Mouse (Mus musculus) spleen, postnatal 4 days (tissue): Measurements from ENCODE around the gene Flii.

Source experiments
- DNase-seq, 2 experiments: peaks; one replicate each; pipeline ENCODE4 v3.0.0; 2022; ENCODE audit warnings: low spot score in 2 of 2

Flii gene

DNA sequence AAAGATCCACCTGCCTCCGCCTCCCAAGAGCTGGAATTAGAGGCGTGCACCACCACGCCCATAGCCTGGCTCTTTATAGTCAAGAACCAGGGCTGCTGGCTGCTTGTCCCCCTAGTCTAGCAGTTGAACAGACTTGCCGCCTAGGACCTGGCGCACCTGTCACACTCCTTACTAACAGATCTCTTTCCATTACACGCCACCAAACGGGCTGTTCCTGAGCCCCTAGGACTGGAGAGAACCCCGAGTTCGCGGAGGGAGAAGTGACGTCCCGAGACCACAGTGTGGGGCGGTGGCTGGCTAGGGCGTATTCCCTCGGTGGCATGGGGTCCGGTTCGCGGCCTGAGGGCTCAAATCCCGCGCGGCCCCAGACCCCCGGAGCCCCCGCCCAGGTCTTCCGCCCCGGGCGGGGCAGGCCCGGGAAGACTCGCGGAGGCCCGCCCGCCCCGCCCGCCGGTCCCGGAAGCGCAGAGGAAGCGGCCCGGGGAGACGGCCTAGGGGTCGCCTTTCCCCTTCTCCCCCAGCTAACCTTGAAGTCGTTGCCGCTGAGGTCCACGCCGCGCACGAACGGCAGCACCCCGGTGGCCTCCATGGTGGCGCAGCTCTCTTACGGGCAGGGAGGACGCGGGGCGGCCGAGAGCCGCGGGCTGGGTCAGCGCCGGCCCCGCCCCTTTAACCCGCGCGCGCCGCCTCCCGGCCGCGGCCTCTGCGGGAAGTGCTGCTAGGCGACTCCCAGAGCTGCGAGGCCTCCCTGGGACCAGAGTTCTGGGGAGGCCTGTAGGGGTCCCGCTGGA, at the start of gene Flii:
Gene Flii (minus strand): TSS at position 663 of the 791 bp plus-strand sequence.
- DNase-seq, result peak; percentile 86 to 95

DNA sequence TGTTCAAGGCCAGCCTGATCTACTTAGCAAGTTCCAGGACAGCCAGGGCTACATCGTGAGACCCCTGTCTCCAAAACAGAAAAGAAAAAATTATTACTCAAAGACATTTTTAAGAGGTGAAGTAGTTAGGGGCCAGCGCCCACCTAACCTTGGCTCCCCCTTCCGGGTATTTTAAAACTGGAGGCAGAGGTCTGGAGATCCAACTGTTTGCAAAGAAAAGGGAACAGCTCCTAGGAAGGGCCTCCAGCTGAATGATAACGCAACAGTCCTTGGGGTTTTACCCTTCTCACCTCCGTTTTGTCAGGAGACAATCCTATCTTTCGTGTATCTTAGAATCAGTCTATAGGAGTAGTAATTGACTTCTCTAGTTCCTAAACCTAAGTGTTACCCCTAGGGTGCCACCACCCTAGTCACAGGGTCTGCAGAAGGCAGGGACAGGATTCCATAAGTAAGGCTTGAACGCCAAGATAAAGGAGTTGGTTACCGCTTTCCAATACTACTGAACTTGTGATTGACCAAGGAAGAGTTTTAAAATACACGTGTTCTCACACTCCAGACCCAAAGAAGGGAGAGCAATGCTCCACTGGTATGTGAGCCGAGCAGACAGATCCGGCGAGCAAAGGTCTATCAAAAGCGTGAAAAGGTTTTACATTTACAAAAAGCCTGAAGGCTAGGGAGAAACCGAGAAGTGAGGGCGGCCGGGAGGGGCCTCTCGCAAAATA, 49.2 kb upstream of the Flii start:
- no peak for DNase-seq

DNA sequence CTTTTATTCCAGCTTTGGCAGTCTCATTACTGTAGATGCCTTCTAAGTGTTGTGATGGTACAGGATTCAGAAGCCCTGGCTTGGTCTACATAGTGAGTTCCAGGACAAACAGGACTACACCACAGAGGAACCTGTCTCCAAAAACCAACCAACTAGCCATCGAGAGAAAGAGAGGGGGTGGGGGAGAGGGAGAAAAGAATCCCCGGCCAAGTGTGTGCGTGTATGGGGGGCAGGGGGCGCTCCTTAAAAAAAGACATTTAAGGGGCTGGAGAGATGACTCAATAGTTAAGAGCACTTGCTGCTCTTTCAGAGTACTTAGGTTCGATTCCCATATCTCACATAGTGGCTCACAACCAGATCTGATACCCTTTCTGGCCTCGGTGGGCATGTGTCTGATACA, 48.5 kb upstream of the Flii start:
- DNase-seq, result no peak

DNA sequence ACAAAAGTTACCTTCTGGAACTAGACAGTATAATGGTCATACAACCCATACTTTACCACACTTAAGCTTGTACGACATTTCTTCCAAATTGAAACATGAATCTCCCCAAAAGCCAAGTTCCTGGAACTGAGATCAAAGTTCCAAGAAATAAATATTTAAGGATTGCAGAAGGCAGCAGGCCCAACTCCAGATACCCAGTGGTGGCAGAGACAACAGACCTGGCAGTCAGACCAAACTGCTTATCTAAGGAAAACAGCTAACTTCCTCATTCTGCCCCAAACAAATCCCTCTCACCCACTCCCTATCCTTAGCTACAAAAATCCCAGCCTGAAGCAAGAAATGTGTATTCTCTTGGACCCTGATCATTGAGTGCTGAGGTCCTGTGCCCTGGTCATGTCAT, 47.8 kb upstream of the Flii start:
- DNase-seq, result no peak

DNA sequence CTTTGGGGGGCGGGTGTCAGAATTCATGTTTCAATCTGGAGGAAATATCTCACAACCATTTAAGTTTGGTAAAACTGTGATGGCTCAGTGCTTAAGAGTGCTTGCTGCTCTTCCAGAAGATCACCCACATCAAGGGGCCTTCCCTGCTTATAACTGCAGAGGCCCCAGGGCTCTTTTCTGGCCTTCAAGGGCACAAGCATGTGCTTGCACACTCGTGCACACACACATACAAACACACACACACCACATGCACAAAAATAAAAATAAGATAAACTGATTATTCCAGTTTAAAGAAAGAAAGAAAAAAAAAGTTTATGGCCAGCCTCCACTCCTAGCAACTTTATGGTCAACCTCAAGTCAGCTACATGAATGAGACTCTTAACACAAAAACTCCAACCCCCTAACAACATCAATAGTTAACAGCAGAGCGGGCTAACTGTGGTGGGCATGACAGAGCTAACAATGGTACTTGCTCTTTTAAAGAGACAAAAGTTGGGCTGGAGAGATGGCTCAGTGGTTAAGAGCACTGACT, 47.2 kb upstream of the Flii start:
- DNase-seq, result no peak

DNA sequence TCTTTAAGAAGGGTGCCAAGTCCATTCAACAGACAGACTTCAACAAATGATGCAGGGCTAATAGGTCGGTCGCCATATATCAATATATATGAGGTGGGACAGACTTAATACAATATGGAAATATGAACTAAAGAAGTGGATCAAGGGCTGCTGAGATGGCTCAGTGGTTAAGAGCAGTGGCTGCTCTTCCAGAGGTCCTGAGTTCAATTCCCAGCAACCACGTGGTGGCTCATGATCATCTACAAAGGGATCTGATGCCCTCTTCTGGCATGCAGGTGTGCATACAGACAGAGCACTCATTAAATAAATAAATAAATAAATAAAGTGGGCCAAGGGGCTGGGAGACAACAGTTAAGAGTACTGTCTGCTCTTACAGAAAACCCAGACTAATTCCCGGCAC, 45.1 kb upstream of the Flii start:
- DNase-seq, result no peak

DNA sequence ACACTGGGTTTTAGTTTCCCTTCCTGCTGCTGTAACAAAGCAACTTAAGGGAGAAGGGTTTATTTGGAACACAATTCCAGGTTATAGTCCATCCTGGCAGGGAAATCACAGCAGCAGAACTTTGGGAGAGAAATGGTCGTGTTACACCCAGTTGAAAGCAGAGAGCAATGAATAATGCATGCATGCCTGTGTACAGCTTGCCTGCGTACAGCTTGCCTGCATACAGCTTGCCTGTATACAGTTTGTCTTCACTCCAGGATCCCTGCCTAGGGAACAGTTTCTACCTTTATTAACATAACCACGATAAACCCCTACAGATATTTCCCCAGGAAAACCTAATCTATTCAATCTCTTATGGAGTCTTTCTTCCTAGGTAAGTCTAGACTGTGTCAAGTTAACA, 43.7 kb upstream of the Flii start:
- DNase-seq, result no peak

DNA sequence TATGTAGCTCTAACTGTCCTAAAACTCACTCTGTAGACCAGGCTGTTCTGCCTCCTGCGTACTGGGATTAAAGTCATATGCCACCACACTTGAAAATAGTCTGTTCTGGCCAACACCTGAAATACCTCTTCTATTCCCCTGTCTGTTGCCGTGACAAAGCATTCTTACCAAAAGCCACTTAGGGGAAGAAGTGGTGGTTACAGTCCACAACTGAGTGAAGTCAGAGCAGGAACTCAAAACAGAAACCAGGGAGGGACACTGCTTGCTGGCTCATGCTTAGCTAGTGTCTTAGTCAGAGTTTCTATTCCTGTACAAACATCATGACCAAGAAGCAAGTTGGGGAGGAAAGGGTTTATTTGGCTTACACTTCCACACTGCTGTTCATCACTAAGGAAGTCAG, 42.3 kb upstream of the Flii start:
- no peak for DNase-seq

DNA sequence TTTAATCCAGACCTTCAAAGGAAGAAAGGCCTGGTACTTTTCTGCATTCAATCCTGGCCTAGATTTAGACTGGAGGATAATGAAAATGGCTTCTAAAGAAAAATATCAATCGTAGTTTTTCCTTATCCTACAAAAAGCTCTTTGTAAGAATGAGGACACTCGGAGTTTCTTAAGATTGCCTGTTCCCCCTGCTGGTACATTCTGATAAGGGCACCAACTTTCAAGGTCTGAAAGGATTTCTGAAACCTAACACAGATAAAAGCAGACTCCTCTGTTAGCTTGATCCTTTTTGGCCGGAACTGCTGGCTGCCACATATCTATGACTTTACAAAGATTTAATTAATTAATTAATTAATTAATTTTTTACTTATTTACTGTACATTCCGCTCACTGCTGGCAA, 39.9 kb upstream of the Flii start:
- no peak for DNase-seq

DNA sequence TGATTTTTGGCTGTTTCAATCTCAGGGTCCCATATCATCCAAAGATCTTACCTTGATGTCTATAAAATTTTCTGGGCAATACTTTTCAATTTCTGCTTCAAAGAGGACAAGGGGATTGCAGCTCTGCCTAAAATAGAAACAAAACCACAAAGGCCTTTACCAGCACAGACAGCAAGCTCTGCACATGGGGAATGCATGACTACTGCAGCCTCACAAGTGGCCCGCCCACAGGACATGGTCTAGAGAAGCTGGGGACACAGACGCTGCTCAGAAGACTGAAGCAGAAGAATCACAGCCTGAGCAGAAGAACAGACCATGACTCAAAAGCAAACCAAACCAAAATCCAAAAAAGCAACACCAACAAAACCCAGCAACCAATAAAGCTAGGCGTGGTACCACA, 34.6 kb upstream of the Flii start:
- no peak for DNase-seq

DNA sequence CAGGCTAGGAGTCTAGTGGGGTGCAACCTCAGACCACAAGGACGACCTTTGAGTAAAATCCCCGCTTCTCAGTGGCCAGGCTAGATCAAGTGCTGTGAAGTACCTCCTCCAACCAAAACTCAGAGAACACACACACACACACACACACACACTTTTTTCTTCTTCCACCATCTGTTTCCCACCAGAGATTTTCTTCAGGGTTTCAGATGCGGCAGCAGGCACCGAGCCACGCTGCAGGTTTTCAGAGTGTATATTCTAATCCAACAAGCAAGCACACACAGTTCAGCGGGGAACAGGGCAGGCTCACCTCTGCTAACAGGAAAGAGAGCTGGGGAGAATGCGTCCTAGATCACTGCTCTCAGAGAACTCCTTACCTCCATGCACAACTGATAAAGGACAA, 28.5 kb upstream of the Flii start:
- no peak for DNase-seq

DNA sequence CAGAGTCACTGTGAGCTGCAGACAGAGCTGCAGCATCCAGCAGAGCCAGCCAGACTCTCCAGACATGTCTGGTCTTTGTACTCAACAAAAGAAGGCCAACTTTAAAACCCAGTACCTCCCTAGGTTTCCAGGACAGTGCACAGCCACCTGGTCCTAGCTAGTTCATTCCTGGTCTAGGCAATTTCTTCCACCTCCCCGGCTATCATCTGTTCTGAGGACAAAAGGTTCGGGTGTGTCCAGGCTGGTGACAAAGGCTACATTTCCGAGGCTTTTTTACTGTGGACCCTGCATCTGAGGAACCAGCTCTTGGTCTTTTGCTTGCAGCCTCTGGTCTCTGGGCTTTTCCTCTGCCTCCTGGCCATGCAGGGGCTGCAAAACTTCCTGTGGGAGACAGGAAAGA, 13.3 kb upstream of the Flii start:
- DNase-seq, result no peak

DNA sequence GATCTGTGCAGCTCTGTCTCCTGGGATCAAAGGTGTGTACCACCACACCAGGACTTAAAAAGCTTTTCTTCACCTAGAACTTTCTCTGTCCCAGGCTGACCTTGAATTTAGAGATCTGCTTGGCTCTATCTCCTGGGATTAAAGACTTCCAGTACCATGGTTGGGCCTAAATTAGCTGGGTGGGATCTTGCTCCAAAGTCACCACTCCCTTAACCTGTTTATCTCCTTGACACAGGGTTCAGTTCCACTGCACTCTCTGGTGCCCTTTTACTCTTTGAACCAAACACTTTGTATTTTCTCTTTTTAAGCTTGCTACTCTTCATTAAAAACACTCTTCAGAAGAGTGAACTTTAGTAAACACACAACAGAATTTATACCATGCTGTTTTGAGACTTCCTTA, 10.4 kb upstream of the Flii start:
- DNase-seq, result no peak

DNA sequence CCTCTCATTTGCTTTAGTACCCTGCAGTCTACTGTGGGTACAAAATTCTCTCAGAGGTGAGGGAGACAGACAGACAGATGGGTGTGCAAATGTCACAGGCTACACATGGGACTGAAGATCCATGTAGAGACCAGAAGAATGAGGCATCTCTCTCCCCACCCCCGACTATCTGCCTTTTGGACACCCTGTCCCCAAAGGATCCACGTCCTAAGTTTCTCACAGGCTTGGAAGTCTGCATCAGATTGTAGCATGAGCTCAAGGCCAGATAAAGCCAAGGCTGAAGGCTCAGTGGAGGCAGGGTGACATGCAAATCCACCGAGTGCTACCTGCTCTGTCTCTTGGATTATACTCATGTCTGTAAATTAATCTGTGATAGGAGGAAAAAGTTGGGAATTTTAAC, 9.4 kb upstream of the Flii start:
- DNase-seq, result no peak

DNA sequence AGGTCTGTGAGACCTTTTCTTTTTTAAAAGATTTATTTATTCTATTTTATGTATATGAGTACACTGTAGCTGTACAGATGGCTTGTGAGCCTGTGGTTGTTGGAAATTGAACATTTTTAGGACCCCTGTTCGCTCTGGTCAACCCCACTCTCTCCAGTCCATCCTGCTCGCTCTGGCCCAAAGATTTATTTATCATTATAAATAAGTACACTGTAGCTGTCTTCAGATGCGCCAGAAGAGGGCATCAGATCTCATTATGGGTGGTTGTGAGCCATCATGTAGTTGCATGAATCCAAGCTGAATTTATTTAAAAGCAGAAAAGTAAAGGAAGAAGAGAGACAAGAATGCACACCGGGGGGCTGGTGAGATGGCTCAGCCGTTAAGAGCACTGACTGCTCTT, 8.1 kb upstream of the Flii start:
- DNase-seq, result no peak

DNA sequence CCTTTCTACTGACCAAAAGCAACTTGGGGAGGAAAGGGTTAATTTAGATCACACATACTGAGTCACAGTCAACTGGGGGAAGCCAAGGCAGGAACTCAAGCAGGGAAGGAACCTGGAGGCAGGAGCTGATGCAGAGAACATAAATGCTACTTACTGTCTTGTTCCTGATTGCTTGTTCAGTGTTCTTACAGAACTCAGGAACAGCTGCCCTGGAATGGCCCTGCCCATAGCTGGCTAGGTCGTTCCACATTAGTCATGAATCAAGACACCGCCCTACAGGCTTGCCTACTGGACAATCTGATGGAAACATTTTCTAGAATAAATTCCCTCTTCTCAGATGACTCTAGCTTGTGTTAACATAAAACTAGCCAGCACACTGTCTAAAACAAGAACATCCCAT, 7.1 kb upstream of the Flii start:
- DNase-seq, result no peak

DNA sequence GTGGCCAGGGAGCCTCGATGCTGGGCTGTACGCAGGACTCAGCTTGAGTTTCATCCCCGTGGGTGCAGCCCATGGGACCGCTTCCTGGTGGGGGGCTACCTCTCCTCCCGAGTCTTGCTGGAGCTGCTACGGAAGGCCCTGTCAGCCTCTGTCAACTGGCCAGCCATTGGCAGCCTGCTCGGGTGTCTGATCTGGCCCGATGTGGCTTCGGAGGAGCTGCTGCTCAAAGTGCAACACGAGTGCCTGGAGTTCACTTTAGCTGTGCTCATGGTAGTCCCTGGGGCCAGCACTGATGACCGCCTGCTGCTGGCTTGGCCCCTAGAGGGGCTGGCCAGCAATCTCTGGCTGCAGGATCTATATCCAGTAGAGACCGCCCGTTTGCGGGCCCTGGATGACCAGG, 4.2 kb upstream of the Flii start:
- no peak for DNase-seq

DNA sequence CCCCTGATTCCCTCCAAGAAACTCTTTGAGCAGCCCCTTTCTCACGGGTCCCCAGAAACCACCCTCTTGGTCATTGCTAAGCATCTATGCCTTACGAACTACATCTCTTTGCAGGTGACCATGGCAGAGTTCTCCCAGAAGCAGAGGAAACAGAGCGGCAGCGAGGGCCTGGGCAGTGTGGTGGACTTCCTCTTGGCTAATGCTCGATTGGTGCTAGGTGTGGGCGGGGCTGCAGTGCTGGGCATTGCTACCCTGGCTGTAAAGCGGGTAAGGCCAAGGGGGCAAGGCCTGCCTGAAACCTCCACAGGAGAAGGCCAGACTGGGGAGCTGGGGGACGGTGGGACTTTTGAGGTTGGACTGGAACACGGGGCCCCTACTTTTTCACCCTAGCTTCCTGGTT, 3.1 kb upstream of the Flii start:
- peak in 1 of 2 experiments; percentile 67 for DNase-seq

DNA sequence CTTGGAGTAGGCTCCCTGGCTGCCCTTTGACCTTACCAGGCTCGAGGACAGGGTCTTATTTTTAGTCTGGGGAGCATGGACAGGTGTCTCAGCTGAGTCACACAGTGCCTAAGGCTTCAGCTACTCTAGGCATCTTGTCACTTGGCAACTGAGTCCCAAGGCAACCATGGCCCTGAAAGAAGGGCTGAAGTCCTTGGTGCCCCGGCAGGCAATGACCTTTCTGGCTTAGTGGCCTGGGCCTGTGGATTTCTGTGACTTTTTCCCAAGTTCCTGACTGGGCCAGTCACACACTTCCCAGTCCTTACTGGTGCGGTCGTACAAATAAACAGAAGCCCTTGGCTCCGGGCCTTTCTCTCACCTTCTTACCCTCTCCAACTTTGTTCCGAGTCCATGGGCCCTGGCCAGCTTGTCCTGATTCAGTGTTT, 2.2 kb upstream of the Flii start:
- DNase-seq, result no peak

DNA sequence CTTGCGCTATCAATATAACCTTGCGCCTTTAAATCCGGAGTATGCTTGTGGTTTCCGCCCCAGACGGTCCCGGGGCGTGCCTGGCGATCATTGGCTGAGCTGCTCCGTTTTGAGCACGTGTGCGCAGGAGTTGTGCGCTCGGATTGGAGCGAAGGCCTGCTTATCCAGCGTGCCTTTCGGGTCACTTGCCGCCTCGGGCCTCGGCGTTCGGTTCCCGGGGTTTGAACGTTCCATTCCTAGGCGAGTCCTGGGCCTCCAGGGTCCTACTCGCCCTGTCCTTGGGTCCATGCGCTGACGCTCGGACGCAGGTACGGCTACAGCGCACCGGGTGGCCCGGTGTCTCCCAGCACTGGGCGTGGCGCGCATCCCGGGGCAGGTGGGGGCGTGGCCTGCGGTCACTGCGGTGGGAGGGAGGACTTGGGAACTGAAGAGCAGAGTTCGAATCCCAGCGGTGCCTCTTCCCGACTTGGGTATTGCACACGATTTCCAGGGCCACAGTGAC, 1.2 kb upstream of the Flii start, which contains the start of gene Mief2:
Gene Mief2 (plus strand): TSS at position 139 of the 502 bp plus-strand sequence.
- DNase-seq, result peak; percentile 90 to 92

DNA sequence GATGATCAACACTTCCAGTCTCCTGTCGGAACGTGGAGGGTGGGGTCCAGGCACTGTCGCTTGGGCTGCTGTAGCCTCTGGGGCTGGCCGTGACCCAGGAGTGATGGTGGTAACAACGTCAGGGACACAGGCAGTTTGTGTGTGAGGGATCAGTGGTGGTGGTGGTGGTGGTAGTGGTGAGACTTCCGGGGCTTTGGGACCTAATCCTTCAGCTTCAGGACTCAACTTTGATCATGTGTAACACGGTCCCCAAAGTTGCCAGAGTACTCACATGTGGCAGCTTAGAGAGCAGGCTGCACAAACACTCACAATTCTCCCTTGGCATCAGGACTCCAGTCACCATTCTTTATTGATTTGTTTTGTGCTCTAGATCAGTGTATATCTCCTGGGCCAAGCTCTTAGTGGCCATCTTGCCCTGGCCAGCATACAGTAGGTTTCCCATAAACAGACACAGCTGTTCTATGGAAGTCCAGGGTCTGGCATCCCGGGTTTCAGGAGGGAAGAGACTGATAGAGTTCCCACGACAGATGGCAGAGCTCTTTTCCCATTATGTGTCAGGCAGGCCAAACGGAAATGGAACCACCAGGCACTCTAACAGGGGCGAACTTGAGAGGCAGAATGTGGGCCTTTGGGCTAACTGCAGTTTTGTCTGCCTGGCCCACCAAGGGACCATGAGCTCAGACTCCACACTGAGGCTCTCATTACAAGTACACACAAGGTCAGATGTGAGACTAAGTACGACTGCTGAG, 503 bp upstream of the Flii start:
- DNase-seq, result peak in 1 of 2 experiments; percentile 65

DNA sequence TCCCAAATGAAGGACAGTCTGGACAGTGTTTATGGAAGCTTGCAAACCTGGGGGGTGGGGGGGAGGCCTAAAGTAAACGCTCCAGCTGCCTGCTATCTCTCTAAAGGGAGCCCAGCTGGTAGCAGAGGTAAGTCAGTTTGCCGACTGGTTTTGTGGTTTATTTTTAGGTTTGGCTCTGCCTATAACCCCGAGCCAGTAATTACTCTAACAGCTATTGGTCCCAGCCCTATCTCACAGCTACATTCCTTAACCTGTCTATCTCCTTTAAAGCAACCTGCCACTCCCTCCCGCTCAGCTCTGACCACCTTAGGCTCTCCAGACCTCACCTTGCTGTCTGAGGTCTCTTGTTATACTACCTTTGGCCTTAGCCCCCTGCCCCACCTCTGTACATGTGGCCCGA, 7.8 kb downstream of the Flii start:
- no peak for DNase-seq
